Mouse (Mus musculus): ENCODE results near the gene Psmd3. TPM values are rescaled to one million over a fixed set of nuclear protein-coding genes. Genes with fewer than 3 reads are reported as not detected.

Gene Psmd3
- 74.6 to 80.5 TPM (median 76.7 TPM) in 4 replicates for total RNA-seq (2023; ENCODE audit: inconsistent age)

DNA sequence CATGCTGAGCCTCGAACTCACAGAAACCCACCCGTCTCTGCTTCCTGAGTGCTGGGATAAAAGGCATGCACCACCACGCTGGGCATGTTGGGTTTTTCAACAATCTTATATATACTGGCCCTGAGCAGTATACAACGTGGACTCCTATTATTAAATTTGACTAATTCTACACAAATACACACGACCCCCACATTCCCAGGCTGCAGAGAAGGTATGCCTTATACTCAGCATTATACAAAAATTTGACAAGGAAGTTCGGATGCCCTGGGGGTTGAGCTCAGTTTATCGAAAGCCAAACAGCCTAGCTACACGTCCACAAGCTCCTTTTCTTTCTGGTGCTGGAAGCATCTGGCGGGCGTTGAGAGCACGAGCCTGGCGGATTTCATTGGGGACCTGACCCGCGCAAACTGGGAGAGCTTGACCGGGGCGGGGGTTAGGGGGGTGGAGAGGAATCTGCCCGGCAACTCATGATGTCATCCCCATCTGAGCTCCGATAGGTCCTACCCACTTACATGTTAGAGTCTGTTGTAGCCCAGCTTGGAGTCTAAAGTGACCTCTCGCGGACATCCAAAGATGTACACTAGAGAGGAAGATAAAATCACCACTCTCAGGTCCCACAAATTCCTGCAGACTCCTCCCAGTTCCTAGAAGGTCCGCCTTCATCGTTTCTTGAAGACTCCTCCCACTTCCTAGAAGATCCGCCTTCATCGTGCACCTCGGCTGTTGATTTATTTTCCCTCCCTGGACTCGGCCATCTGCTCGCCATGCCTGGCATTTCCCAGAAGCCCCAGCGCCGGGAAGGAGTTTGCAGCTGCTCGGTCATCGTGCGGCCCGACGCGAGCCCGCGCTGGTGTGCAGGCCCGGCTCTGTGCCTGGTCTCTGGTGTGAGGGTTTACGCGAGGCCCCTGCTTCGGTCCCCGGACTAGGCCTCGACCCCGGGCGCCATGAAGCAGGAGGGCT is at the start of gene Psmd3:
Gene Psmd3 (plus strand): TSS at position 769 of the 960 bp plus-strand sequence.

DNA sequence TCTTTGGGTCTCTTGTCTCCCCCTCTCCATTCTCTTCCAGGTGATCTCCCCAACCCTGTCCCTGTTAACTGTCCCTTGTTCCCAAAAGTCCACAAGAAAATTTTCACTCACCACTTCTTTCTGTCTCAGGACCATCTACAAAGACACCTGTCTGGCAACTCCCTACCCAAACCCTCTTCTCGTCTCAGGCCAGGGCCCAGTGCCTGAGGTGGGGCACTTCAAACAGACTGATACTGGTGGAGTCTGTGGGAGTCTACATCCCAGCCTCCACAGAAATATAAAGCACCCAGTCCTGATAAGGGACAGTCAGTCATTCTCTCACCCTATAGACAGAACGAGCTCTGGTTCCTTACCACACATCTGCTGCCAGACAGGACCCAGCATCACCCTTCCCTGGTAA is 35.9 kb upstream of the Psmd3 start, which contains the start of gene Gsdma2:
Gene Gsdma2 (plus strand): TSS at position 301 of the 400 bp plus-strand sequence.

DNA sequence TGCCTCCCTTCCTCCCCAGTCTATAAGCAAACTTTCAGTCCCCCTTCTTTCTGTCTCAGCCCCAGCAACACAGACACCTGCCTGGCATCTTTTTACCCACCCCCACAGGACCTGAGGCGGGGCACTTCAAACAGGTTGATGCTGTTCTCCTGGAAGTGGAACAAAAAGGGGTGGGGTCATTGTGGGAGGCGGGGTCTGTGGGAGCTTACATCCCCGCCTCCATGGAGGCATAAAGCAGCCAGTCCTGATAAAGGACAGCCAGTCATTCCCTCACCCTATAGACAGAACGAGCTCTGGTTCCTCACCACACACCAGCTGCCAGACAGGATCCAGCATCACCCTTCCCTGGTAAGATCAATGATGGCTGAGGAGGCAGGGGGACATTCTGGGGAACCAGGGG is 18.3 kb upstream of the Psmd3 start, which contains the start of gene Gsdma:
Gene Gsdma (plus strand): TSS at position 261 of the 400 bp plus-strand sequence.

DNA sequence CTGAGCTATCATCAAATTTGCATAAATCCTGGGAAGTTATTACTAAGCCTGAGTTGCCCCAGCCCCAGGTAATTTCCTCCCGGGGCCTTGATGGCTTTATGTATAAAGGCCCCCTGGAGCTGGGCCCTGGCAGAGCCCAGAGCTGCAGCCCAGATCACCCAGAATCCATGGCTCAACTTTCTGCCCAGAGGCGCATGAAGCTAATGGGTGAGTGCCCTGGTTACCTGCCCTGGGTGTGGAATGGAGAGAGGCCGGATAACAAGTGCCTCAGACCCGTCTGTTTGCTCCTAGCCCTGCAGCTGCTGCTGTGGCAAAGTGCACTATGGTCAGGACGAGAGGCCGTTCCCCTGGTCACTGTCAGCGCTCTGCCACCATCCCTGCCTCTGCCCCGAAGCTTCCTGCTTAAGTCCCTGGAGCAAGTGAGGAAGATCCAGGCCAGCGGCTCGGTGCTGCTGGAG is 18.9 kb downstream of the Psmd3 start, which contains the start of gene Csf3:
Gene Csf3 (plus strand): TSS at position 51 of the 458 bp plus-strand sequence.

DNA sequence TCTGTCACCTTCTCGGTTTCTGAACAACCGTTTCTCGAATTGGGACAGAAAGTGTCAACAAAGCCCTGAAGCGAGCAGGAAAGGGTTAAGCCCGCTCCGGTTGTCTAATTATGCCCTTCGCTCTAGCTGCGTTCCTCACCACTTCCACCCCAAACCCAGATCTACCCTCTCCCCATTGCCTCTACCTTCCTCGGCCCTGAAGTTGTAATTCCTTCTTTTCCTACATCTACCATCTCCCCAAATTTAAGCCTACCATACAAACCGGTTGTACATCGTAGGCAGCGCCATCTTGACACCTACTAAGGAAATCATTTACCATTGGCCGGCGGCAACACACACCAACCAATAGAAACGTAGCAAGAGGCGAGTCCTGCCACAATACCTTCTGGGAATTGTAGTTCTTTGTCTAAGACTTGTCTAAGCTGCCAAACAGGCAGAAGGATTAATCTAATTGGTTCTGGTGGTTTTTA is 46.8 kb downstream of the Psmd3 start, which contains the start of gene Med24:
Gene Med24 (minus strand): TSS at position 317 of the 470 bp plus-strand sequence.

DNA sequence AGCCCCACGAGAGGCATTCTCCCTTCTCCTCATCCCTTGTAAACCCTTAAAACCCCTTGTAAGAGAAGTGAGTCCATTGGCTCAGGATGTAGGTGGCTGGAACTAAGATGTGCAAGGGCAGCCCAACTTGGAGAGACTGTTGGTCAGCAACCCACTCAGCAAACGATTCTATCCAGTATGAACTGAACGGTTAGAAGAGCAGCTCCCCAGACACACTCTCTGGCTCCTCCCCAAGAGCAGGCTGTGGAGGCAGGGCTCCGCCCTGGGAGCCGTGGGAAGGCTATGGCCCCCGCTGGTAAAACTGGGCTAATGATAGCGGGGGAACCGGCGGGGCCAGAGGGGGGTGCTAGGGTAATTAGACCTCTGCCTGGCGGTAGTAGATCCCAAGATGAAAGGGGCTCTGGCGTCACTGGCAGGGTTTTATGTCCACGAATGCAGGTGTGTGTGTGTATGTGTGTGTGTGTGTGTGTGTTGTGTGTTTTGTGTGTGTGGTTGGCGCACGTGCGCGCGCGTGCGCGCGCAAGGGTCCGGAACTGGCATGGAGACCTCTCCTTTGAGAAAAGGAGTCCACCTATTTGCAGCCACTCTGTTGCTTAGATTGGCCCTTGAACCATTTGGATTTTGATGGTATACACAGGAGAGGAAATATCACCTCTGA is 58.2 kb downstream of the Psmd3 start, which contains the start of gene Thra:
Gene Thra (plus strand): TSS at position 246 of the 658 bp plus-strand sequence.

Other genes with a start within 250 kb of the Psmd3 start
- gene Mien1, start 243.6 kb upstream of the Psmd3 start, total RNA-seq (2023; ENCODE audit: inconsistent age), result 47.4 to 59.5 TPM (median 52.0 TPM) in 4 replicates
- gene Grb7, start 236.2 kb upstream of the Psmd3 start, total RNA-seq (2023; ENCODE audit: inconsistent age), result 0.78 to 2.0 TPM (median 1.3 TPM) in 4 replicates
- gene Ikzf3, start 136.5 kb upstream of the Psmd3 start, total RNA-seq (2023; ENCODE audit: inconsistent age), result 550 to 623 TPM (median 617 TPM) in 4 replicates
- gene Zpbp2, start 131.5 kb upstream of the Psmd3 start, total RNA-seq (2023; ENCODE audit: inconsistent age), result 4.3 to 8.2 TPM (median 5.8 TPM) in 4 replicates
- 16.5 to 19.2 TPM (median 17.5 TPM) in 4 replicates for gene Ormdl3, start 95.2 kb upstream of the Psmd3 start, total RNA-seq (2023; ENCODE audit: inconsistent age)
- not detected in 4 replicates for gene Lrrc3c, start 84.3 kb upstream of the Psmd3 start, total RNA-seq (2023; ENCODE audit: inconsistent age)
- 26.2 to 32.0 TPM (median 31.6 TPM) in 4 replicates for gene Gm12355, start 56.9 kb upstream of the Psmd3 start, total RNA-seq (2023; ENCODE audit: inconsistent age)
- gene Gsdma3, start 56.2 kb upstream of the Psmd3 start, total RNA-seq (2023; ENCODE audit: inconsistent age), result not detected in 4 replicates
- gene Gsdma2, start 35.8 kb upstream of the Psmd3 start, total RNA-seq (2023; ENCODE audit: inconsistent age), result not detected in 4 replicates
- gene Gsdma, start 18.2 kb upstream of the Psmd3 start, total RNA-seq (2023; ENCODE audit: inconsistent age), result not detected in 4 replicates
- gene Csf3, start 18.7 kb downstream of the Psmd3 start, total RNA-seq (2023; ENCODE audit: inconsistent age), result 0.36 TPM in 1 of 4 replicates, not detected in the others
- 85.6 to 113 TPM (median 92.5 TPM) in 4 replicates for gene Med24, start 46.9 kb downstream of the Psmd3 start, total RNA-seq (2023; ENCODE audit: inconsistent age)
- 5.6 to 7.6 TPM (median 6.6 TPM) in 4 replicates for gene Thra, start 58.1 kb downstream of the Psmd3 start, total RNA-seq (2023; ENCODE audit: inconsistent age)
- gene Nr1d1, start 92.8 kb downstream of the Psmd3 start, total RNA-seq (2023; ENCODE audit: inconsistent age), result 1.4 to 1.9 TPM (median 1.7 TPM) in 4 replicates
- gene Msl1, start 113.0 kb downstream of the Psmd3 start, total RNA-seq (2023; ENCODE audit: inconsistent age), result 125 to 131 TPM (median 128 TPM) in 4 replicates
- gene Casc3, start 122.4 kb downstream of the Psmd3 start, total RNA-seq (2023; ENCODE audit: inconsistent age), result 88.0 to 101 TPM (median 93.5 TPM) in 4 replicates
- gene Rapgefl1, start 154.2 kb downstream of the Psmd3 start, total RNA-seq (2023; ENCODE audit: inconsistent age), result 1.3 to 5.0 TPM (median 3.4 TPM) in 4 replicates
- gene Wipf2, start 181.1 kb downstream of the Psmd3 start, total RNA-seq (2023; ENCODE audit: inconsistent age), result 38.7 to 46.7 TPM (median 44.6 TPM) in 4 replicates
- 2.3 to 3.0 TPM (median 2.6 TPM) in 4 replicates for gene Cdc6, start 225.2 kb downstream of the Psmd3 start, total RNA-seq (2023; ENCODE audit: inconsistent age)
- gene Rara, start 245.3 kb downstream of the Psmd3 start, total RNA-seq (2023; ENCODE audit: inconsistent age), result 86.9 to 113 TPM (median 104 TPM) in 4 replicates

Data from B cell, adult (primary cell).